Mouse (Mus musculus): ENCODE measurements around the gene Arpc4. TPM values are rescaled to one million over a fixed set of nuclear protein-coding genes. Genes with fewer than 3 reads are reported as not detected.

The Arpc4 gene
- polyA plus RNA-seq, 1 experiment from 2014 or later = 208 TPM

DNA sequence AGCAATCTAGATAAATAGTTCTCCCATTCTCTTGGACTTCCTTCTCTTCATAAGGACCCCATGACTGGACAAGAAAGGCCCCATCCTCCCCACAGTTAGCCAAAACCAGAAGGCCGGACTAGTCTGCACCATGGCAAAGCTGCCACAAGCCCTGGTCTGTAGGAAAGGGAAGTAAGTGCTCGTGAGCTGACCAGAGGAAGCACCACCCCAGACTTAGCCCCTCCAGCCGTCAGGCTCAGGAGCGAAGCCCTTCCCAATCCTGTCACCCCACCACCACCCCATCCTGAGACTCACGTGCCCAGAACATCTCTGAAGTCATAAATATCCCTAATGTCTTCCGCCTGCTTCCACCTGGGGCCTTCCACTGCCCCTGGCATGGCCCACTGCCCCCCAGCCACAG, 36.3 kb upstream of the Arpc4 start:
- H3K4me3 ChIP-seq (ENCODE audit: low read depth, low read length) = no peak overlapping the region
- DNase-seq (ENCODE audit: low spot score) = no peak
- 85% methylated on average over 6 of the region's 6 CpGs for WGBS
- no peaks in the 10 kb centered on the region for H3K36me3 ChIP-seq (ENCODE audit: control insufficient read depth, insufficient read depth, low read length)
- no peak for ATAC-seq (ENCODE audit: low FRiP score)
- no peak overlapping the region for H3K27ac ChIP-seq (ENCODE audit: low read depth, low read length)
- H3K27me3 ChIP-seq (ENCODE audit: control insufficient read depth, insufficient read depth, low read length) = no peaks in the 10 kb centered on the region
- H3K4me1 ChIP-seq (replicated peaks; ENCODE audit: control insufficient read depth, insufficient read depth, low read length) = no peaks in the 10 kb centered on the region
- H3K9ac ChIP-seq (ENCODE audit: low read depth, low read length) = no peak overlapping the region
- no peak overlapping the region for H3K4me2 ChIP-seq (replicated peaks; ENCODE audit: low read depth, low read length)
- H3K9me3 ChIP-seq (ENCODE audit: control insufficient read depth, low read length) = no peaks in the 10 kb centered on the region

DNA sequence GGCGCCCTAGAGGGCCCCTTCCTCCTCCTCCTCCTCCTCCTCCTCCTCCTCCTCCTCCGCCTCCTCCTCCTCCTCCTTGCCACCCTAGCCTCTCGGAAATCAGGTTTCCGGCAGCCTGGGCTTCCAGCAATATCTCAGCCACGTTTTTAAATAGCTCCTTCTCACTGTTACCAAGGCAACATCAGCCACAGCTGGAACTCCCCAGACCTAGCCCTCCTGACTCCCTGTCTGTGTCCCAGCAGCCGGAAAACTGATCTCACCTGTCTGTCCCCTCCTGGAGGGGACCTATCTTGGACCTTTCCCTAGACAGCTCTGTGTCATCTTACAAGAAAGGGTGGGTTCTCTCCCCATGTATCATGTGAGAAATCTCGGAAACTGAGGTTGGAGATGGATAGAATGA, 35.6 kb upstream of the Arpc4 start:
- WGBS = 52% methylated on average over 4 of the region's 7 CpGs
- Histone ChIP-seq H3K4me2 (replicated peaks; ENCODE audit: low read depth, low read length) (no peak overlapping the region), H3K27ac (ENCODE audit: low read depth, low read length) (no peak overlapping the region), H3K4me1 (replicated peaks; ENCODE audit: control insufficient read depth, insufficient read depth, low read length) (no peaks in the 10 kb centered on the region), H3K4me3 (ENCODE audit: low read depth, low read length) (no peak overlapping the region), H3K27me3 (ENCODE audit: control insufficient read depth, insufficient read depth, low read length) (no peaks in the 10 kb centered on the region), H3K36me3 (ENCODE audit: control insufficient read depth, insufficient read depth, low read length) (no peaks in the 10 kb centered on the region), H3K9me3 (ENCODE audit: control insufficient read depth, low read length) (no peaks in the 10 kb centered on the region), H3K9ac (ENCODE audit: low read depth, low read length) (no peak overlapping the region)
- DNase-seq (ENCODE audit: low spot score) (no peak), ATAC-seq (ENCODE audit: low FRiP score) (no peak)

DNA sequence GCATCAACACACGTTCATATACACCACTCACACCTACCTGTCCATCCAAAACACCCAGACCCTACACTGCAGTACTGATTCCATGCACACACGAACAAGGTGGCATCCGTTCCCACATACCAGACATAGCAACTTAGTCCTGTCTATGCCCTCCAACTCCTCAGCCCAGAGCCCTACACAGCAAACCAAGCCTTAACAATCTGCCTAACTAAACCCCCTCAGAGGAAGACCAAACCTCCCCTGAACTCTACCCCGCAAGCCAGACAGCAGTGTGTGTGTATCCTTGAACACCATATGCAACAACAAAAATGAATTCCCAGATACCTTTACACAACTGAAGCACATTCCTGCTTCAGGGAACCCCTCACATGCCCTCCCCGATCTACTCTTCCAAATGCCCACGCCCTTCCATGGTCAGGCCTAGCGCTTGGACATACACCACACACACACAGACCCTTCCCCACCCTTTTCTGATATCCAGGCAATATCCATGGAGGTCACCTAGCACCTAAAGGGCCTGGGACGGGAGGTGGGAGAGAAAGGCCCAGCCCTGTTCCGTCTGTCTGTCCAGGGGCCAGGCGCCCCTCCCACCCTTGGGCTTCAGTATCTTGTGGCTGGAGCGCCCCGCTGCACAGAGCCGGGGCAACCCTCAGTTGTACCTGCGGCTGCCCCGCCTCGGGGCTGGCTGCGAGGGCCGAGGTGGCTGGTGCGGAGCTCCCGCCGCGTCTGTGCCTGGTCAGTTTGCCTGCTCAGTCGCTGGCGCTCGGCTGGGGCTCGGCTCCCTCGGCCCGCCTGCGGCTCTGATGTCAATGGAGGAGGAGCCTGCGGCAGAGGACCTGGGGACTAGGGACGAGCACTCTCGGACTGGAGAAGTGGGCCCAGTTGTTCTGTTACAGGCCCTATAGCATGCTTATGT, 34.5 kb upstream of the Arpc4 start, which contains the start of gene Camk1:
Gene Camk1 (minus strand): TSS at position 808 of the 916 bp plus-strand sequence.
- Histone ChIP-seq H3K27ac (ENCODE audit: low read depth, low read length) (no peak within 1 kb of the TSS), H3K9me3 (ENCODE audit: control insufficient read depth, low read length) (no peaks in the 10 kb centered on the region), H3K4me2 (replicated peaks; ENCODE audit: low read depth, low read length) (peak within 1 kb of the TSS; percentile 73), H3K36me3 (ENCODE audit: control insufficient read depth, insufficient read depth, low read length) (no peaks in the 10 kb centered on the region), H3K9ac (ENCODE audit: low read depth, low read length) (peak within 1 kb of the TSS; percentile 83), H3K4me1 (replicated peaks; ENCODE audit: control insufficient read depth, insufficient read depth, low read length) (no peaks in the 10 kb centered on the region), H3K4me3 (ENCODE audit: low read depth, low read length) (peak within 1 kb of the TSS; percentile 54), H3K27me3 (ENCODE audit: control insufficient read depth, insufficient read depth, low read length) (no peaks in the 10 kb centered on the region)
- DNase-seq (ENCODE audit: low spot score) (peak; percentile 73), ATAC-seq (ENCODE audit: low FRiP score) (peak; percentile 78)
- WGBS = 16% methylated on average over 32 of the region's 32 CpGs

DNA sequence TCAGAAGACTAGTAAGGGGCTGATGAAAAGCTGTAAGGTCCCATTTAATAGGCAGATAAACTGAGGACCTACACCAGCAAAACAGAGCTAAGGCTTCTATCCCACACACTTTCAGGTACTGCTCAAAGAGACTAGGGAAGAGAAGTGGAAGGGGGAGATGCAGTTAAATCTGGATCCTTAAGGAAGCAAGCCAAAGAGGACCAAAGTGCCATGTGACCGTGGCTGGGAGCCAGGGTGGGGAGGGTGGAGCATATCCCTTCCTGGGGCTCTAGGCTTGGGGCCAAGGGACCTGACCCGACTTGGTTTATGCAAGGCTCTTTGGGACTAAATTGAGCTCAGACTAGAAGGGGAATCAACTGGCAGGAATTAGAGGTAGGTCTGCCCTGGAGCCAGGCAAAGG, 33.6 kb upstream of the Arpc4 start:
- WGBS = 78% methylated on average over 2 of the region's 2 CpGs
- DNase-seq (ENCODE audit: low spot score) = no peak

DNA sequence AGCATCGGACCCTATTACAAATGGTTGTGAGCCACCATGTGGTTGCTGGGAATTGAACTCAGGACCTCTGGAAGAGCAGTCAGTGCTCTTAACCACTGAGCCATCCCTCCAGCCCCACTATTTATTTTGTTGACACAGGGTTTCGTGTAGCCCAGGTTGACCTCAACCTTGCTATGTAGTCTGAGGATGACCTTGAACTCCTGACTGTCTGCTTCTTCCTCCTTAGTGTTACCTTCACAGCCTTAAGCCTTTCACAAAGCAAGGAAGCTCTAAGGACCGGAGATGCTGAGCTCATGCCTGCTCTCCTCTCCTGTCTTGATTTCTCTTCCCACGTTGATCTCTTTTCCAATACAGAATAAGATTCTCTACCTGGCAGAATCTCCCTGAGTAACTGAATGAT, 31.0 kb upstream of the Arpc4 start:
- Histone ChIP-seq H3K4me1 (replicated peaks; ENCODE audit: control insufficient read depth, insufficient read depth, low read length) (no peaks in the 10 kb centered on the region), H3K4me2 (replicated peaks; ENCODE audit: low read depth, low read length) (no peak overlapping the region), H3K9ac (ENCODE audit: low read depth, low read length) (no peak overlapping the region), H3K27me3 (ENCODE audit: control insufficient read depth, insufficient read depth, low read length) (no peaks in the 10 kb centered on the region), H3K9me3 (ENCODE audit: control insufficient read depth, low read length) (no peaks in the 10 kb centered on the region), H3K27ac (ENCODE audit: low read depth, low read length) (no peak overlapping the region), H3K4me3 (ENCODE audit: low read depth, low read length) (no peak overlapping the region), H3K36me3 (ENCODE audit: control insufficient read depth, insufficient read depth, low read length) (no peaks in the 10 kb centered on the region)
- DNase-seq (ENCODE audit: low spot score) (no peak), ATAC-seq (ENCODE audit: low FRiP score) (no peak)
- 89% methylated on average over 4 of the region's 4 CpGs for WGBS

More for the DNA sequence above, 33.6 kb upstream of the Arpc4 start:
- no peak overlapping the region for H3K9ac ChIP-seq (ENCODE audit: low read depth, low read length)
- no peaks in the 10 kb centered on the region for H3K4me1 ChIP-seq (replicated peaks; ENCODE audit: control insufficient read depth, insufficient read depth, low read length)
- H3K4me3 ChIP-seq (ENCODE audit: low read depth, low read length) = no peak overlapping the region
- ATAC-seq (ENCODE audit: low FRiP score) = peak; percentile 3; the same call in 1 of the 2 replicates
- H3K27me3 ChIP-seq (ENCODE audit: control insufficient read depth, insufficient read depth, low read length) = no peaks in the 10 kb centered on the region
- H3K27ac ChIP-seq (ENCODE audit: low read depth, low read length) = no peak overlapping the region
- H3K9me3 ChIP-seq (ENCODE audit: control insufficient read depth, low read length) = no peaks in the 10 kb centered on the region
- H3K4me2 ChIP-seq (replicated peaks; ENCODE audit: low read depth, low read length) = no peak overlapping the region
- H3K36me3 ChIP-seq (ENCODE audit: control insufficient read depth, insufficient read depth, low read length) = no peaks in the 10 kb centered on the region

DNA sequence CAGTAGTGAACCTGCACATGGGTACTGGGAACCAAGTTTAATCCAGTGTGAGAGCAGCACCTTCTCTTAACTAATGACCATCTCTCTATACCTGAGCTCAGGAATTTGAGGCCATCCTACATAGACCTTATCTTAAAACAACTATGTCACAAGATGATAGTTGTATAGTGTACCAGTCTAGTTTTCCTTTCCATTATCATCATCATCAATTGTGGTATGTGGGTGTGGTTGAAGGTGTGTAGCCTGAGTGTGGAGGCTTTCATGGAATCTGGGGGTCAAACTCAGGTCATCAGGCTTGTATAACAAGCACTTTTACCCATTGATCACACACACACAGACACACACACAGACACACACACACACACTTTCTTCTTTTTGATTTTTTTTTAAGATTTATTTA, 27.4 kb upstream of the Arpc4 start:
- Histone ChIP-seq H3K36me3 (ENCODE audit: control insufficient read depth, insufficient read depth, low read length) (no peaks in the 10 kb centered on the region), H3K27ac (ENCODE audit: low read depth, low read length) (no peak overlapping the region), H3K9me3 (ENCODE audit: control insufficient read depth, low read length) (no peaks in the 10 kb centered on the region), H3K4me2 (replicated peaks; ENCODE audit: low read depth, low read length) (no peak overlapping the region), H3K9ac (ENCODE audit: low read depth, low read length) (no peak overlapping the region), H3K27me3 (ENCODE audit: control insufficient read depth, insufficient read depth, low read length) (no peaks in the 10 kb centered on the region), H3K4me1 (replicated peaks; ENCODE audit: control insufficient read depth, insufficient read depth, low read length) (no peaks in the 10 kb centered on the region), H3K4me3 (ENCODE audit: low read depth, low read length) (no peak overlapping the region)
- DNase-seq (ENCODE audit: low spot score) (no peak), ATAC-seq (ENCODE audit: low FRiP score) (no peak)

DNA sequence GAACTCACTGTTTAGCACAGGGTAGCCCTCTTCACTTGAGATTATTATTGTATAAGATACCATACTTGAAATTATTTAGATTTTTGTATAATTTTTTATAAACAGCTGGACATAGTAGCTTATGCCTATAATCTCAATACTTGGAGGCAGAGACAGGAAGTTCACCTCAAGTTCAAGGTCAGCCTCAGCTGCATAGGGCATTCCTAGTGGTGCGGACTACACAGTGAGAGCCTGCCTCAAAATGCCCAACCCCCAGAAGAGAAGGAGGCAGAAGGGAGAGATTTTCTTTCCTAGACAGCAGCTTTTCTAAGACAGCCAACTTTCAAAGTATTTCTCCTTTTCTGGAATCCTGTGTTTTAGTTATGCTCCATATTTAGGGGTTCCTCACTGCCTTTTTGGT, 26.8 kb upstream of the Arpc4 start:
- H3K27me3 ChIP-seq (ENCODE audit: control insufficient read depth, insufficient read depth, low read length) = no peaks in the 10 kb centered on the region
- H3K9me3 ChIP-seq (ENCODE audit: control insufficient read depth, low read length) = no peaks in the 10 kb centered on the region
- H3K4me3 ChIP-seq (ENCODE audit: low read depth, low read length) = no peak overlapping the region
- no peaks in the 10 kb centered on the region for H3K36me3 ChIP-seq (ENCODE audit: control insufficient read depth, insufficient read depth, low read length)
- H3K9ac ChIP-seq (ENCODE audit: low read depth, low read length) = no peak overlapping the region
- no peak for ATAC-seq (ENCODE audit: low FRiP score)
- no peak overlapping the region for H3K27ac ChIP-seq (ENCODE audit: low read depth, low read length)
- no peak overlapping the region for H3K4me2 ChIP-seq (replicated peaks; ENCODE audit: low read depth, low read length)
- no peak for DNase-seq (ENCODE audit: low spot score)
- 80% methylated on average over 1 of the region's 1 CpGs for WGBS
- no peaks in the 10 kb centered on the region for H3K4me1 ChIP-seq (replicated peaks; ENCODE audit: control insufficient read depth, insufficient read depth, low read length)

DNA sequence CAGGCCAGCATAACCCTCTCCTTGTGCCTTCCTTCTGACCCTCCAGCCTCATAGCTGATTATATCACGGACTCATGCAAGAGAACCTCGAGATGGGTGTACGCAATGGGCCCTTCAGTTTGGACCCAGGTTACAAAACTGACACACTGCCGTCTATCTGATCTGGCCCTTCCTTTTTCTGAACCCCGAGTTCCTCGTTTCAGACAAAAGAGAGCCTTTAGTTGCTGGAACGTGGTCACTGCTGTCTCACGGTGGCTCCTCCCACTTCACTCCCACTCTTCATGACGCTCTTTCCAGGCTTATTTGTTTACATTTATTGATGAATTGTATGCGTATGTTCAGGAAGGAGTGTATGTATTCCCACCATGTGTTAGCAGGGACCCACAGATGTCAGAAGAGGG, 26.3 kb upstream of the Arpc4 start:
- WGBS = 62% methylated on average over 10 of the region's 10 CpGs
- H3K4me1 ChIP-seq (replicated peaks; ENCODE audit: control insufficient read depth, insufficient read depth, low read length) = no peaks in the 10 kb centered on the region
- no peak overlapping the region for H3K4me2 ChIP-seq (replicated peaks; ENCODE audit: low read depth, low read length)
- no peak for ATAC-seq (ENCODE audit: low FRiP score)
- no peak overlapping the region for H3K27ac ChIP-seq (ENCODE audit: low read depth, low read length)
- no peaks in the 10 kb centered on the region for H3K36me3 ChIP-seq (ENCODE audit: control insufficient read depth, insufficient read depth, low read length)
- H3K4me3 ChIP-seq (ENCODE audit: low read depth, low read length) = no peak overlapping the region
- no peaks in the 10 kb centered on the region for H3K9me3 ChIP-seq (ENCODE audit: control insufficient read depth, low read length)
- no peak overlapping the region for H3K9ac ChIP-seq (ENCODE audit: low read depth, low read length)
- DNase-seq (ENCODE audit: low spot score) = no peak
- no peaks in the 10 kb centered on the region for H3K27me3 ChIP-seq (ENCODE audit: control insufficient read depth, insufficient read depth, low read length)

DNA sequence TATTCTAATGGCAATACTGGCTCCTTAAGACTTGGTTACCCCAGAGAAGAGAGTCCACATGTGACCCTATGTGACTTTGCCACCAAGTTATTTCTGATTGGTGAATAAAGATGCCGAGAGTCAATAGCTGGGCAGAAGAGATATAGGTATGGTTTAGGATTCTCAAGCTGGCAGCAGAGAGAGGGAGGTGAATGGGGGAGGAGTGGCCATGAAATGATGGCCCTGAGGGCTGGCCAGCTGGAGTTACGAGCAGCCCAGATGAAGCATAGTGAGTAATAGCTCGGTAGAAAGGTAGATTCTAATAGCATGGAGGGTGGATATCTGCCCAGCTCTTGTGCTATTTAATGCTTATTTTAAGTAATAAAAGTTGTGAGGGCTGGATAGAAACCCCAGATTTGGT, 25.1 kb upstream of the Arpc4 start:
- DNase-seq (ENCODE audit: low spot score) (no peak), ATAC-seq (ENCODE audit: low FRiP score) (no peak)
- H3K9ac ChIP-seq (ENCODE audit: low read depth, low read length) = no peak overlapping the region
- no peaks in the 10 kb centered on the region for H3K9me3 ChIP-seq (ENCODE audit: control insufficient read depth, low read length)
- no peaks in the 10 kb centered on the region for H3K4me1 ChIP-seq (replicated peaks; ENCODE audit: control insufficient read depth, insufficient read depth, low read length)
- WGBS = 80% methylated on average over 3 of the region's 3 CpGs
- H3K4me3 ChIP-seq (ENCODE audit: low read depth, low read length) = no peak overlapping the region
- no peak overlapping the region for H3K4me2 ChIP-seq (replicated peaks; ENCODE audit: low read depth, low read length)
- no peaks in the 10 kb centered on the region for H3K36me3 ChIP-seq (ENCODE audit: control insufficient read depth, insufficient read depth, low read length)
- no peaks in the 10 kb centered on the region for H3K27me3 ChIP-seq (ENCODE audit: control insufficient read depth, insufficient read depth, low read length)
- no peak overlapping the region for H3K27ac ChIP-seq (ENCODE audit: low read depth, low read length)

All from hindbrain, embryonic 11.5 days (tissue).